9 mouse cellular contexts compared by ENCODE assay signal in genomic region chr3:58448230-58448629, GRCm38 (mm10). TPM values are rescaled to one million over a fixed set of nuclear protein-coding genes. Genes with fewer than 3 reads are reported as not detected.
DNase-seq lines count a peak whose midpoint lies in the region; ATAC-seq and TF ChIP-seq lines count a peak whose summit lies in the region.
"Had no signal": no experiment of that assay in that cellular context is flagged by ENCODE, and none has a peak within 500 bp of the region (broad histone marks: within the 10 kb centered on the region; RNA-seq: fewer than 3 reads in every experiment).

No protein-coding gene starts in this region.

- no peaks in the 10 kb centered on the region for H3K9me3 ChIP-seq in liver, embryonic 16.5 days (replicated peaks; ENCODE audit: control insufficient read depth, low read length)
- H3K9me3 ChIP-seq: midbrain, embryonic 15.5 days had no signal

- no peak for DNase-seq in heart, adult 2 months
- no peak for DNase-seq in heart, adult 18-20 months
- DNase-seq in 3134 (ENCODE audit: extremely low read depth, insufficient read length, low spot score): peak; percentile 19
- DNase-seq in Patski (ENCODE audit: low read depth, low spot score): no peak
- no peak for DNase-seq in layer of hippocampus, adult 9-11 months
- no peak for DNase-seq in cerebellum, adult 9-10 months
- no peak for DNase-seq in cerebellum, adult 8-10 months

- in situ Hi-C loops in Patski (cut with MboI; ENCODE audit: low pct_unique_long_range_greater_than_20kb): no loop called here

- H3K27me3 ChIP-seq in heart, adult 2 months (ENCODE audit: control insufficient read depth, insufficient read depth, low read length): no peaks in the 10 kb centered on the region
- no peaks in the 10 kb centered on the region for H3K27me3 ChIP-seq in Patski
- no peaks in the 10 kb centered on the region for H3K27me3 ChIP-seq in liver, embryonic 16.5 days (ENCODE audit: control insufficient read depth, insufficient read depth, low read depth, low read length)
- H3K27me3 ChIP-seq: midbrain, embryonic 15.5 days had no signal

- intact Hi-C loops in heart, adult 2 months (cut with DNase I): no loop called here

- TF ChIP-seq CTCF in heart, adult 2 months (IDR thresholded peaks at IDR 0.05): peak; percentile 55
- peak; percentile 66 for TF ChIP-seq CTCF in Patski (IDR thresholded peaks at IDR 0.05)

- no peak for ATAC-seq in Patski
- peak; percentile 53; the same call in 1 of the 2 replicates for ATAC-seq in liver, embryonic 16.5 days (ENCODE audit: low read depth)
- ATAC-seq: midbrain, embryonic 15.5 days had no signal

- H3K4me2 ChIP-seq in liver, embryonic 16.5 days (ENCODE audit: low read depth, low read length): no peak overlapping the region
- H3K4me2 ChIP-seq: midbrain, embryonic 15.5 days had no signal

- 0 out of 2 replicates have a peak, but pooled peaks cover 2% of the 10 kb centered on the region for H3K36me3 ChIP-seq in heart, adult 2 months (ENCODE audit: control insufficient read depth, insufficient read depth, low read length)
- no peaks in the 10 kb centered on the region for H3K36me3 ChIP-seq in liver, embryonic 16.5 days (ENCODE audit: control insufficient read depth, insufficient read depth)
- H3K36me3 ChIP-seq: midbrain, embryonic 15.5 days had no signal

- no peak for TF ChIP-seq EP300 in heart, adult 2 months (IDR thresholded peaks at IDR 0.05; ENCODE audit: insufficient read depth, low read depth, low read length)

- no peaks in the 10 kb centered on the region for H3K4me1 ChIP-seq in heart, adult 2 months (ENCODE audit: control insufficient read depth, insufficient read depth, low read length)
- H3K4me1 ChIP-seq in liver, embryonic 16.5 days (ENCODE audit: control insufficient read depth, low read depth, low read length): peaks cover under 1% of the 10 kb centered on the region; the same call in 1 of the 2 replicates
- H3K4me1 ChIP-seq: midbrain, embryonic 15.5 days had no signal

- no peak overlapping the region for H3K27ac ChIP-seq in heart, adult 2 months
- H3K27ac ChIP-seq in liver, embryonic 16.5 days (ENCODE audit: low read length): no peak overlapping the region
- H3K27ac ChIP-seq: midbrain, embryonic 15.5 days had no signal

- CTCF ChIA-PET in Patski (lab: Charles Lee): interaction anchor here (0.9 to 1.8 kb wide), 8 partner anchors 9 to 40 kb away, joined by 3 to 7 read pairs (median 3); no protein-coding TSS in a partner anchor

- no peak overlapping the region for H3K4me3 ChIP-seq in heart, adult 2 months
- H3K4me3 ChIP-seq in liver, embryonic 16.5 days (ENCODE audit: low read depth, low read length): no peak overlapping the region
- H3K4me3 ChIP-seq: midbrain, embryonic 15.5 days had no signal

- WGBS in heart, adult 2 months: 98% methylated on average over 2 of the region's 2 CpGs
- WGBS in liver, embryonic 16.5 days (ENCODE audit: insufficient replicate concordance): 97% methylated on average over 2 of the region's 2 CpGs

- H3K79me2 ChIP-seq in heart, adult 2 months (replicated peaks; ENCODE audit: control insufficient read depth, insufficient read depth, low read length): no peaks in the 10 kb centered on the region

- POLR2A ChIA-PET in Patski (lab: Charles Lee): no interaction called here

- TF ChIP-seq POLR2A in heart, adult 2 months (IDR thresholded peaks at IDR 0.05; ENCODE audit: insufficient read depth, low read depth, low read length): no peak

- H3K9ac ChIP-seq in heart, adult 2 months (ENCODE audit: low read depth, low read length): no peak overlapping the region
- no peak overlapping the region for H3K9ac ChIP-seq in liver, embryonic 16.5 days (ENCODE audit: low read depth, low read length)
- H3K9ac ChIP-seq: midbrain, embryonic 15.5 days had no signal

RNA-seq across cellular contexts. Expression of gene Tsc22d2, which starts 33.7 kb away (rescaled TPM):
- 10 to 100 TPM; 22.9 to 26.8 TPM for total RNA-seq in heart, adult 2 months (2021)
- 7.3 and 8.3 TPM in 2 replicates for polyA plus RNA-seq in heart, adult 2 months (2012; rRNA removed)
- 10 to 100 TPM; 20.1 to 21.5 TPM for total RNA-seq in heart, adult 18-20 months (2021)
- 31.8 TPM for polyA plus RNA-seq in Patski (2021)
- 3.7 and 3.8 TPM in 2 replicates for polyA plus RNA-seq in liver, embryonic 16.5 days (2015; fragmentation: Nextera tagmentation; extraction: Ambion mirVana)
